Mouse (Mus musculus) heart, adult 2 months (tissue): ENCODE results near the gene Nit1. TPM values are rescaled to one million over a fixed set of nuclear protein-coding genes. Genes with fewer than 3 reads are reported as not detected.
A peak's percentile ranks its signal among the peaks of the same experiment; 100 is the strongest.

Experiments
- DNase-seq, 2 experiments: peaks; one replicate each; pipeline ENCODE4 v3.0.0; 2021
- H3K27ac ChIP-seq: fragments of 200-600 bp; 2 replicates; pipeline ENCODE4 v1.8.1; 2022
- H3K27me3 ChIP-seq: fragments of 200-500 bp; 2 replicates; pipeline ENCODE4 v1.6.1; 2012; ENCODE audit warnings: mild to moderate bottlenecking, low read length, inconsistent platforms, mixed read lengths; ENCODE audit not compliant: control insufficient read depth, insufficient read depth
- H3K36me3 ChIP-seq: fragments of 200-500 bp; 2 replicates; pipeline ENCODE4 v1.6.1; 2012; ENCODE audit warnings: low read length, inconsistent platforms; ENCODE audit not compliant: control insufficient read depth, insufficient read depth
- H3K4me1 ChIP-seq: fragments of 200-500 bp; 2 replicates; pipeline ENCODE4 v1.6.1; 2011; ENCODE audit warnings: low read length; ENCODE audit not compliant: control insufficient read depth, insufficient read depth
- H3K4me3 ChIP-seq: fragments of 200-600 bp; 2 replicates; pipeline ENCODE4 v1.8.1; 2022
- H3K79me2 ChIP-seq: fragments of 200-500 bp; replicated peaks from 2 replicates; pipeline ENCODE4 v1.6.1; 2012; ENCODE audit warnings: mild to moderate bottlenecking, inconsistent platforms, low read length, moderate library complexity, mixed read lengths; ENCODE audit not compliant: control insufficient read depth, insufficient read depth
- H3K9ac ChIP-seq: fragments of 200-500 bp; 2 replicates; pipeline ENCODE4 v1.6.1; 2012; ENCODE audit warnings: low read depth, mild to moderate bottlenecking, control low read depth, inconsistent platforms, low read length, mixed read lengths
- CTCF ChIP-seq: fragments of 200-600 bp; IDR thresholded peaks from 2 replicates; pipeline ENCODE4 v1.8.1; 2022; ENCODE audit warnings: antibody characterized with exemption, mild to moderate bottlenecking, moderate library complexity
- EP300 ChIP-seq: fragments of 200-500 bp; IDR thresholded peaks from 2 replicates; pipeline ENCODE4 v1.6.1; 2011; ENCODE audit warnings: low read depth, low read length, control low read depth; ENCODE audit not compliant: insufficient read depth
- POLR2A ChIP-seq: fragments of 200-500 bp; IDR thresholded peaks from 2 replicates; pipeline ENCODE4 v1.6.1; 2011; ENCODE audit warnings: mild to moderate bottlenecking, low read depth, low read length, control low read depth; ENCODE audit not compliant: insufficient read depth
- WGBS: fragments of 180-500 bp; shearing (Covaris S2); methylation state at CpG from one replicate; pipeline ENCODE4 v1.1.7; 2018; 5-methylcytosine and 5-hydroxymethylcytosine counted together
- intact Hi-C: fragments of 180-260 bp; cut with DNase I; formaldehyde crosslinking; loops from one replicate; pipeline ENCODE4 v1.15.1; 2025
- polyA plus RNA-seq: library from polyadenylated mRNA; depleted of rRNA; stranded (reverse); fragments of >200 nt; gene quantifications from 2 replicates; pipeline ENCODE4 v1.2.3, GENCODE M21; 2012
- total RNA-seq, 2 experiments: library from RNA; stranded (reverse); gene quantifications; 2 replicates each; pipeline ENCODE4 v1.2.3; 2021

Gene Nit1
- total and polyA plus RNA-seq, 3 experiments: 25.9 to 40.1 (median 32.7) TPM

DNA sequence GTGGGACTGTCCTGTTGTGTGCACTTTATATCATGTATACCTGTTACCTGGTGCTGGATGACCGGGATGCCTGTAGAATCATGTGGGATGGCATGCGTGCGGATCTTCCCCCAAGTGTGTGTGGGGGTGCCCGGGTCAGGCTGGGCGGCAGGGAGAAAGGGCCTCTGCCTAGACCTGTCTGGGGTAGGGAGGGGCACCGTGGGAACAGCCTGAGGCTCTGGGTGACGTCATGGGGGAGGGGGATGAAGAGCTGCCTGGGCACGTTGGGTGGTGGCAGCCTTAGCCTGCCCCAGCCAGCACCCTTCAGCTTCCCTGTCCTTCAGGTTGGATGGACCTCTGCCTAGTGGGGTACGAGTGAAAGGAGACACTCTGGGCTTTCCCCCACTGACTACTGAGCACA is 38.9 kb upstream of the Nit1 start:
- intact Hi-C loops: no loop called here
- Histone ChIP-seq H3K27ac (no peak overlapping the region), H3K4me3 (no peak overlapping the region), H3K4me1 (peaks cover 2% of the 10 kb centered on the region; the same call in 1 of the 2 replicates), H3K9ac (no peak overlapping the region), H3K27me3 (no peaks in the 10 kb centered on the region; the same call in 1 of the 2 replicates), H3K79me2 (no peaks in the 10 kb centered on the region), H3K36me3 (no peaks in the 10 kb centered on the region)
- no peak for DNase-seq
- TF ChIP-seq POLR2A: no peak
- TF ChIP-seq EP300: no peak
- 61% methylated on average over 9 of the region's 9 CpGs for WGBS

DNA sequence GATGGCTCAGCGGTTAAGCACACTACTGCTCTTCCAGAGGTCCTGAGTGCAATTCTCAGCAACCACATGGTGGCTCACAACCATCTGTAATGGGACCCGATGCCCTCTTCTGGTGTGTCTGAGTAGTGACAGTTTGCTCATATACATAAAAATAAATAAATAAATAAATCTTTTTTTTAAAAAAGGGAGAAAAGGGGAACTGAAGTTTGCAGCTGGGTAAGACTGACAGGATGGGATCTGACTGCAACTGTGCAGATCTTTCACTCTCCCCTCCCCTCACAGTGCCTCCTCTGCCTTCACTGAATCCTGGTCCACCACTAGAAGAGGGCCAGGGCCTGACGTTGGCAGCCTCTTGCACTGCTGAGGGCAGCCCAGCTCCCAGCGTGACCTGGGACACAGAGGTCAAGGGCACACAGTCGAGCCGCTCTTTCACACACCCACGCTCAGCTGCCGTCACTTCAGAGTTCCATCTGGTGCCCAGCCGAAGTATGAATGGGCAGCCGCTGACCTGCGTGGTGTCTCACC is 36.7 kb upstream of the Nit1 start:
- intact Hi-C loops: no loop called here
- TF ChIP-seq CTCF (peak; percentile 27; the same call in 1 of the 2 replicates), POLR2A (no peak), EP300 (no peak)
- Histone ChIP-seq H3K27me3 (no peaks in the 10 kb centered on the region; the same call in 1 of the 2 replicates), H3K4me3 (no peak overlapping the region), H3K27ac (no peak overlapping the region), H3K9ac (no peak overlapping the region), H3K4me1 (peaks cover 2% of the 10 kb centered on the region; the same call in 1 of the 2 replicates), H3K36me3 (no peaks in the 10 kb centered on the region), H3K79me2 (no peaks in the 10 kb centered on the region)
- WGBS: 86% methylated on average over 11 of the region's 11 CpGs
- no peak for DNase-seq

GRCm38 (mm10) chr1:171379935-171380599 is 34.6 kb upstream of the Nit1 start:
- TF ChIP-seq EP300 (0 out of 2 replicates have a peak, but pooled peaks have one; percentile 13), POLR2A (no peak), CTCF (peak; percentile 82)
- Histone ChIP-seq H3K79me2 (no peaks in the 10 kb centered on the region), H3K4me1 (peaks cover 2% of the 10 kb centered on the region; the same call in 1 of the 2 replicates), H3K27ac (no peak overlapping the region), H3K4me3 (no peak overlapping the region), H3K36me3 (no peaks in the 10 kb centered on the region), H3K27me3 (no peaks in the 10 kb centered on the region; the same call in 1 of the 2 replicates), H3K9ac (no peak overlapping the region)
- DNase-seq: peak; percentile 81 to 82
- 4% methylated on average over 31 of the region's 31 CpGs for WGBS
- intact Hi-C loops: no loop called here

DNA sequence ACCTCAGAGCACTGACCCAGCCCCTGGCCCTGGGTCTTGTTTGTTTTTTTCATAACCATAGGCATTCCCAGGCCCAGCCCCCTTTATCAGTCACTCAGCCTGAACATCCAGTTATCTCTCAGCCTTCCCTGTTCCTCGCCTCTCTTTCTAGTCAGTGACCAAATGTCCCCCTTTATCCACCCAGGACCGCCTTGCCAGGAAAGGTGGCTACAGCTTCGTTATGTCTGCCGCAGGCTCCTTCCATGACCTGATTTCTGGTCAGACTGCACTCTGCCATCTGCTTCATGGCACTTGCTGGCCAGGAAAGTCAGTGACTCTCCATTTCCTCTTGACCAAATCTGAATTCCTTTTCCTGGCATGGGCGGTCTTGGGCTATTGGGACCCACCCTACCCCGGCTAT is 32.9 kb upstream of the Nit1 start:
- intact Hi-C loops: no loop called here
- Histone ChIP-seq H3K4me1 (peaks cover 2% of the 10 kb centered on the region; the same call in 1 of the 2 replicates), H3K36me3 (no peaks in the 10 kb centered on the region), H3K27ac (no peak overlapping the region), H3K4me3 (no peak overlapping the region), H3K27me3 (no peaks in the 10 kb centered on the region; the same call in 1 of the 2 replicates), H3K79me2 (no peaks in the 10 kb centered on the region), H3K9ac (no peak overlapping the region)
- TF ChIP-seq EP300: no peak
- TF ChIP-seq POLR2A: no peak
- TF ChIP-seq CTCF: no peak
- 54% methylated on average over 6 of the region's 6 CpGs for WGBS
- no peak for DNase-seq

- no peaks in the 10 kb centered on the region for H3K79me2 ChIP-seq
- no peak overlapping the region for H3K4me3 ChIP-seq
- H3K9ac ChIP-seq: no peak overlapping the region
- peaks cover 2% of the 10 kb centered on the region; the same call in 1 of the 2 replicates for H3K4me1 ChIP-seq
- no peaks in the 10 kb centered on the region for H3K36me3 ChIP-seq
- DNase-seq: no peak
- no peak overlapping the region for H3K27ac ChIP-seq
- intact Hi-C loops: no loop called here
- no peak for TF ChIP-seq POLR2A
- WGBS: 55% methylated on average over 9 of the region's 9 CpGs
- no peaks in the 10 kb centered on the region; the same call in 1 of the 2 replicates for H3K27me3 ChIP-seq
Observed at GRCm38 (mm10) chr1:171375646-171376097, 30.2 kb upstream of the Nit1 start.

DNA sequence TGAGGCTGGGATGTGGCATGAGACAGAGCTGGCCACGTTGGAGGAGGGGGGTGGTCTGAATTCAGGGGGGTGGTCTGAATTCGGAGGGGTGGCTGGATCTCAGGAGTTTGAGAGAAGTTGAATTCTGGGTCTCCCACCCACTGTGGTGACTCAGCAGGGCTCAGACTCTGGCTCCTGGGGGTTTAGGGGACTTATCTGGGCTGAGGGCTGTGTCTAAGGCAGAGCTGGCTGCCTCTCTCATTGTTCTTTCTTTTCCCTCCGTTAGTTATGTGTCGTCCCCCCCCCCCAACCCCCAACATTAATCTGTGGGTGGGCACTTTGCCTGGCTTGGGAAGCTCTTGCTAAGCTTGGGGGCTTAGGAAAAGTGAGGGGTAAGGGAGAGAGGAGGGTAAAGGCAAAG is 28.5 kb upstream of the Nit1 start:
- WGBS: 3% methylated on average over 4 of the region's 4 CpGs
- no peaks in the 10 kb centered on the region for H3K4me1 ChIP-seq
- no peak overlapping the region for H3K4me3 ChIP-seq
- intact Hi-C loops: no loop called here
- TF ChIP-seq POLR2A (no peak), CTCF (no peak), EP300 (no peak)
- H3K9ac ChIP-seq: no peak overlapping the region
- no peak for DNase-seq
- no peaks in the 10 kb centered on the region for H3K79me2 ChIP-seq
- no peaks in the 10 kb centered on the region for H3K36me3 ChIP-seq
- H3K27me3 ChIP-seq: no peaks in the 10 kb centered on the region
- H3K27ac ChIP-seq: no peak overlapping the region
